Mouse (Mus musculus): Measurements from ENCODE around the gene Ttf1.

DNA sequence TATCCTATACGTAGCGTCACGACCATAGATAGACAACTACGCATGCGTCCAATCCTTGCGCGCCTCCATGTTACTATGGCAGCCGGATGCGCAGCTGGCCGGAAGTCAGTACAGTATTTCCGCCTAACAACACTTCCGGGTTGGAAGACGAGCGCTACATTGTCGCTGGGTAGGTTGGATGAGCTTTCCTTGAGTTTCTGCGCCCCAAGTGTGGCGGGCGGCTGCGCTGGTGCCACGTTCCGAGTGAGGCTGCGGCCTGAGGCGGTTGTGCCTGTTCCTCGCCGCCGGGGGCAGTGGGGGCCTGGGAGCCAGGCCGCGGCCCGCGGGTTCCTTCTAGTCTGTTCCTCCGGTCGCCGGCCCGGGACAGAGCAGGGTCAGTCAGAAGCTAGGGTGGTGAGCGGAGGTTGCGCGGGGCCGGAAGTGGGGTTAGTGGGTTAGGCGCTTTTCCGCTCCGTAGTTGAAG is at the start of gene Ttf1:
- no peak for TF ChIP-seq EP300 (IDR thresholded peaks at IDR 0.05; ENCODE audit: low read depth)
- TF ChIP-seq CTCF (IDR thresholded peaks at IDR 0.05; ENCODE audit: low read depth): peak; percentile 29
